Mouse (Mus musculus) hindbrain, embryonic 12.5 days (tissue): ENCODE results near the gene Lypd5. TPM values are rescaled to one million over a fixed set of nuclear protein-coding genes. Genes with fewer than 3 reads are reported as not detected.

Source experiments
- ATAC-seq: fragments of 200-750 bp; cut with Nextera tagmentation; 2 replicates; pipeline ENCODE4 v1.8.0; 2017; ENCODE audit warnings: moderate TSS enrichment; ENCODE audit not compliant: low FRiP score
- H3K27ac ChIP-seq: fragments of 300-500 bp; sonication (generic); 2 replicates; pipeline ENCODE4 v1.5.1; 2016; ENCODE audit warnings: mild to moderate bottlenecking
- H3K27me3 ChIP-seq: fragments of 300-500 bp; sonication (generic); 2 replicates; pipeline ENCODE4 v1.6.1; 2016; ENCODE audit warnings: mild to moderate bottlenecking
- H3K36me3 ChIP-seq: fragments of 300-500 bp; sonication (generic); 2 replicates; pipeline ENCODE4 v1.6.1; 2016; ENCODE audit warnings: mild to moderate bottlenecking
- H3K4me1 ChIP-seq: fragments of 300-500 bp; sonication (generic); 2 replicates; pipeline ENCODE4 v1.6.1; 2016
- H3K4me2 ChIP-seq: fragments of 300-500 bp; sonication (generic); replicated peaks from 2 replicates; pipeline ENCODE4 v1.6.1; 2016; ENCODE audit warnings: mild to moderate bottlenecking
- H3K4me3 ChIP-seq: fragments of 300-500 bp; sonication (generic); 2 replicates; pipeline ENCODE4 v1.5.1; 2016; ENCODE audit warnings: mild to moderate bottlenecking
- H3K9ac ChIP-seq: fragments of 300-500 bp; sonication (generic); 2 replicates; pipeline ENCODE4 v1.6.1; 2016; ENCODE audit warnings: mild to moderate bottlenecking, moderate library complexity
- H3K9me3 ChIP-seq: fragments of 300-500 bp; sonication (generic); replicated peaks from 2 replicates; pipeline ENCODE4 v1.6.1; 2016; ENCODE audit warnings: mild to moderate bottlenecking
- WGBS: fragments of 180-500 bp; shearing (Covaris S2); methylation state at CpG from one replicate; pipeline ENCODE4 v1.1.7; 2016; 5-methylcytosine and 5-hydroxymethylcytosine counted together
- polyA plus RNA-seq: library from polyadenylated mRNA; unstranded; fragments of >200 nt; fragmentation: Nextera tagmentation; extraction: Ambion mirVana; gene quantifications from 2 replicates; pipeline ENCODE4 v1.2.1, GENCODE M21; 2016

The Lypd5 gene
- polyA plus RNA-seq, 1 experiment from 2014 or later: not detected

DNA sequence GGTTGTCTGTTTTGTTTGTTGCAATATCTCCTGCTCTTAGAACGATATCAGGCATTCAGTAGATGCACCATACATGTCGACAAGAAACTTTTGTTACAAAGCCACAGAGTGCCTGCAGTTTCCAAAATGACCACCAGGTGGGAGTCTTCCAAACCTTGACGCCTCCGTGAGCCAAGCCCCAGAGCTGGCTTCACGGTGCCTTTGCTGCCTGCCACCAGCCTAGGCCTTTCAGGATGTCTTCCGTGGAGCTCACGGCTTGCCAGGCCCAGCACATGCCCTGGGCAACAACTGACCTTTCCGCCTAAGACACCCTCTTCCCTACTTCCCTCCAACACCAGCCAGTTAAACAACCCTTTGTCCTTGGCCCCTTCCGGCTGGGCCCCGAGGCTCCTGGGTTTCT lies 15.8 kb downstream of the Lypd5 start:
- no peaks in the 10 kb centered on the region for H3K4me1 ChIP-seq
- H3K4me2 ChIP-seq: no peak overlapping the region
- H3K27me3 ChIP-seq: 0 out of 2 replicates have a peak, but pooled peaks cover 6% of the 10 kb centered on the region
- WGBS: 27% methylated on average over 10 of the region's 10 CpGs
- peak overlapping the region; percentile 1; the same call in 1 of the 2 replicates for H3K9ac ChIP-seq
- H3K9me3 ChIP-seq: no peaks in the 10 kb centered on the region; the same call in 1 of the 2 replicates
- no peak overlapping the region for H3K27ac ChIP-seq
- ATAC-seq: peak; percentile 63
- no peaks in the 10 kb centered on the region for H3K36me3 ChIP-seq
- no peak overlapping the region for H3K4me3 ChIP-seq

GRCm38 (mm10) chr7:24365258-24366014 lies 16.4 kb downstream of the Lypd5 start:
- Histone ChIP-seq H3K27me3 (0 out of 2 replicates have a peak, but pooled peaks cover 6% of the 10 kb centered on the region), H3K4me3 (no peak overlapping the region), H3K9me3 (no peaks in the 10 kb centered on the region; the same call in 1 of the 2 replicates), H3K4me1 (peaks cover 4% of the 10 kb centered on the region; the same call in 1 of the 2 replicates), H3K27ac (no peak overlapping the region), H3K36me3 (no peaks in the 10 kb centered on the region), H3K9ac (peak overlapping the region; percentile 1; the same call in 1 of the 2 replicates), H3K4me2 (no peak overlapping the region)
- ATAC-seq: peak; percentile 32
- 75% methylated on average over 5 of the region's 5 CpGs for WGBS

GRCm38 (mm10) chr7:24366716-24367632 lies 18.0 kb downstream of the Lypd5 start:
- no peak overlapping the region for H3K4me3 ChIP-seq
- H3K27ac ChIP-seq: no peak overlapping the region
- no peak overlapping the region for H3K9ac ChIP-seq
- ATAC-seq: no peak
- H3K27me3 ChIP-seq: 0 out of 2 replicates have a peak, but pooled peaks cover 6% of the 10 kb centered on the region
- H3K4me2 ChIP-seq: no peak overlapping the region
- no peaks in the 10 kb centered on the region for H3K36me3 ChIP-seq
- 81% methylated on average over 13 of the region's 15 CpGs for WGBS
- no peaks in the 10 kb centered on the region for H3K9me3 ChIP-seq
- peaks cover 4% of the 10 kb centered on the region; the same call in 1 of the 2 replicates for H3K4me1 ChIP-seq

- no peak overlapping the region for H3K27ac ChIP-seq
- no peaks in the 10 kb centered on the region for H3K36me3 ChIP-seq
- H3K4me3 ChIP-seq: no peak overlapping the region
- no peak for ATAC-seq
- 72% methylated on average over 4 of the region's 4 CpGs for WGBS
- no peaks in the 10 kb centered on the region for H3K9me3 ChIP-seq
- 0 out of 2 replicates have a peak, but pooled peaks cover 2% of the 10 kb centered on the region for H3K27me3 ChIP-seq
- H3K4me1 ChIP-seq: peaks cover 7% of the 10 kb centered on the region
- no peak overlapping the region for H3K4me2 ChIP-seq
- H3K9ac ChIP-seq: no peak overlapping the region
Observed at GRCm38 (mm10) chr7:24368226-24368625, 19.2 kb downstream of the Lypd5 start.

DNA sequence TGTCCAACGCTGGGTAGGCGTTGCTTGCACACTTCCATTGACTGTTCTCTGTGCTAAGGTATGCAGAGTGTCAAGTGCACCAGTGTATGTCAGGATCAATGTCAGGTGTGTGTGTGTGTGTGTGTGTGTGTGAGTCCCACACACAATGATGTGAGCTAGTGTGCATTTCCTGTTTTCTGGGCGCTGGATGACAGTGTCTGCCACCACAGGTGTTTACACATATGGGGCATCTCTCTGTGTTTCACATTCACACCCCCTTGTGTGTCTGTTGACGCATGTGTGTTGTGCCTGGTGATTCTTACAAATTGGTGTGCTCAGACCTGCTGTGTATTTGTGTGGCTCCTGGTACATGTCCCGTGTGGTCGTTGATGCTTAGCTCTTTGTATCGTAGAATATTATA lies 19.9 kb downstream of the Lypd5 start:
- peaks cover 11% of the 10 kb centered on the region for H3K4me1 ChIP-seq
- no peak overlapping the region for H3K4me2 ChIP-seq
- H3K27ac ChIP-seq: no peak overlapping the region
- no peak for ATAC-seq
- 0 out of 2 replicates have a peak, but pooled peaks cover 2% of the 10 kb centered on the region for H3K27me3 ChIP-seq
- H3K9ac ChIP-seq: no peak overlapping the region
- no peak overlapping the region for H3K4me3 ChIP-seq
- no peaks in the 10 kb centered on the region for H3K9me3 ChIP-seq
- WGBS: 93% methylated on average over 7 of the region's 7 CpGs
- H3K36me3 ChIP-seq: no peaks in the 10 kb centered on the region

GRCm38 (mm10) chr7:24369731-24370541 lies 20.9 kb downstream of the Lypd5 start, which contains the start of gene Kcnn4:
TSS of gene Kcnn4 (plus strand) at chr7:24370263.
- Histone ChIP-seq H3K27ac (no peak within 1 kb of the TSS), H3K9me3 (no peaks in the 10 kb centered on the region), H3K4me3 (no peak within 1 kb of the TSS), H3K4me2 (no peak within 1 kb of the TSS), H3K4me1 (peaks cover 11% of the 10 kb centered on the region), H3K27me3 (0 out of 2 replicates have a peak, but pooled peaks cover 2% of the 10 kb centered on the region), H3K9ac (no peak within 1 kb of the TSS), H3K36me3 (no peaks in the 10 kb centered on the region)
- ATAC-seq: no peak
- 44% methylated on average over 23 of the region's 23 CpGs for WGBS

DNA sequence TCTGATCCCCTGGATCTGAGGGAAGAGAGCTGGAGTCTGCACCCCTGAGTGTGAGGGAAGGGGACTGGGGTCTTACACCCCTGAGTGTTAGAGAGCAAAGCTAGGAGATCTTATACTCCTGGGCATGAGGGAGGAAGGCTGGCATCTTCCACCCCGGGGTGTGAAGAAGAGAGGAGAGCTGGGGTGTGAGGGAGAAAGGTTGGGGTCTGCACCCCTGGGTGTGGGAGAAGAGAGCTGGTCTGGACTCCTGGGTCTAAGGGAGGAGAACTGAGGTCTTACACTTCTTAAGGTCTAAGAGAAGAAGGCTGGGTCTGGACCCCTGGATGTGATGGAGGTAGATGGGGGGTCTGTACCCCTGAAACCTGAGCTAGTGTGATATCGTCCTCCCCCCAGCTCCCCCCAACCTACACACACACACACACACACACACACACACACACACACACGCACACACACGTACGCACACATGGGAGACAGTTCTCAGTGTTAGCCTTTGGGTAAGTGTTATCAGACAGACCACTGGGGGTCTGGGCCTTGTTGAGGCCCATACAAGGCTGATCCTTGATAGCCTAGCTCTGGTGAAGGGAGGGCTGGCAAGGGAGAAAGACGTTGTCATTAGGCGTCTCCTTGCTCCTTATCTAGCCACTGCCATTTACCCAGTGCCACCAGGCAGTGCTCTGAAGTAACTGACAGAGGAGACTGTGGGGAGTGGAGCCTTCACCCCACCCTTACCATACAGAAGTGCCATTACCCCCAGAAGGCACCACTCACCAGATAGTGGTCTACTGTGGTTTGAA lies 22.2 kb downstream of the Lypd5 start:
- no peak overlapping the region for H3K9ac ChIP-seq
- peaks cover 11% of the 10 kb centered on the region for H3K4me1 ChIP-seq
- H3K36me3 ChIP-seq: no peaks in the 10 kb centered on the region
- H3K4me3 ChIP-seq: no peak overlapping the region
- H3K27me3 ChIP-seq: 0 out of 2 replicates have a peak, but pooled peaks cover 2% of the 10 kb centered on the region
- no peak overlapping the region for H3K27ac ChIP-seq
- H3K9me3 ChIP-seq: no peaks in the 10 kb centered on the region
- 78% methylated on average over 7 of the region's 7 CpGs for WGBS
- ATAC-seq: no peak
- no peak overlapping the region for H3K4me2 ChIP-seq

DNA sequence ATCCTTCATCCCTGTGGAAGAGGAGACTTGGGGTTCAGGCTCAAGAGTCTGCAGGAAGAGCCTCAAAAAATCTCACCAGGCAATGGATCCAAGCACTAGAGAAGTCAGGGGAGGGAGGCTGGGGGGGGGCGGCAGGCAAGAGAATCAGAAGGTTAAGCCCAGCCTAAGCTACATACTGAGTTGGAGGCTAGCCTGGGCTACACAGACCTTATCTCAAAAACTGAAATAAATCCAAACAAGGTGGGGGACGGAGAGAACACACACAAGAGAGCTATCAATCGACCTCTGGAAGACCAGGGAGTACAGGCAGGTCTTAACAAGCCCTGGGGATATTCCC lies 22.8 kb downstream of the Lypd5 start:
- Histone ChIP-seq H3K4me1 (peaks cover 11% of the 10 kb centered on the region), H3K4me2 (no peak overlapping the region), H3K27ac (no peak overlapping the region), H3K36me3 (no peaks in the 10 kb centered on the region), H3K9me3 (no peaks in the 10 kb centered on the region), H3K4me3 (no peak overlapping the region), H3K9ac (no peak overlapping the region), H3K27me3 (peaks cover 2% of the 10 kb centered on the region; the same call in 1 of the 2 replicates)
- ATAC-seq: no peak
- 60% methylated on average over 3 of the region's 3 CpGs for WGBS

- 86% methylated on average over 9 of the region's 11 CpGs for WGBS
- H3K27ac ChIP-seq: no peak overlapping the region
Observed at GRCm38 (mm10) chr7:24372300-24372699, 23.3 kb downstream of the Lypd5 start.

GRCm38 (mm10) chr7:24372786-24373185 lies 23.8 kb downstream of the Lypd5 start:
- no peak for ATAC-seq
- Histone ChIP-seq H3K9ac (no peak overlapping the region), H3K36me3 (no peaks in the 10 kb centered on the region), H3K4me2 (no peak overlapping the region), H3K27me3 (peaks cover 9% of the 10 kb centered on the region), H3K9me3 (no peaks in the 10 kb centered on the region), H3K4me3 (no peak overlapping the region), H3K4me1 (peaks cover 18% of the 10 kb centered on the region), H3K27ac (peak overlapping the region; percentile 57)
- 61% methylated on average over 4 of the region's 4 CpGs for WGBS

More at GRCm38 (mm10) chr7:24372300-24372699, 23.3 kb downstream of the Lypd5 start:
- ATAC-seq: no peak
- H3K4me2 ChIP-seq: no peak overlapping the region
- H3K36me3 ChIP-seq: no peaks in the 10 kb centered on the region
- H3K4me3 ChIP-seq: no peak overlapping the region
- H3K4me1 ChIP-seq: peaks cover 15% of the 10 kb centered on the region
- no peaks in the 10 kb centered on the region for H3K9me3 ChIP-seq
- peaks cover 6% of the 10 kb centered on the region for H3K27me3 ChIP-seq
- no peak overlapping the region for H3K9ac ChIP-seq
